Mouse (Mus musculus): ENCODE data around the gene Wbp11. TPM values are rescaled to one million over a fixed set of nuclear protein-coding genes. Genes with fewer than 3 reads are reported as not detected.

Wbp11 gene
- polyA plus RNA-seq, 1 experiment from 2014 or later = 93.5 TPM

DNA sequence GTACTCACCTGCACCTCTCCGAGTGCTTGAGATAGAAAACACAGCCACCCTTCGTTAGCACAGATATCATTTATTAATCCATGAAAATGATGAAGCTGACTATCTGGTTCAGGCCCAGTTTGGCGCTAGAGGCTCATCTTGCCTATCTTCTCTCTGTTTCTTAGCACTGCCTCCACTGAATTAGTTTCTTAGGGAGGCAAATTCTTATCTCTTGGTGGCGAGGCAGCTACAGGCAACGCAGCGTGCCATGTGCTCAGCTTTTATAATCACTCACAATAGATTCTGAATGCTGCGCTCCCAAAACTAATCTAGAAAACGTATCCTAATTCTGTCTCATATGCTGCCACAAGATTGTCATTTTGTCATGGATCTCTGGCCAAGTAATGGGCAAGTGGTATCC lies 20.4 kb upstream of the Wbp11 start:
- no peak overlapping the region for H3K27ac ChIP-seq (ENCODE audit: low read depth, low read length)
- H3K4me2 ChIP-seq = no peak overlapping the region
- H3K4me1 ChIP-seq (ENCODE audit: control insufficient read depth, insufficient read depth, low read length) = peaks cover 6% of the 10 kb centered on the region
- H3K4me3 ChIP-seq (ENCODE audit: low read depth, low read length) = no peak overlapping the region
- ATAC-seq (replicated peaks; ENCODE audit: insufficient number of reproducible peaks, low FRiP score, low TSS enrichment) = no peak
- H3K27me3 ChIP-seq (ENCODE audit: control insufficient read depth, insufficient read depth, low read length) = no peaks in the 10 kb centered on the region
- H3K9me3 ChIP-seq (replicated peaks; ENCODE audit: control insufficient read depth, low read length) = no peaks in the 10 kb centered on the region
- H3K9ac ChIP-seq (ENCODE audit: low read depth, low read length) = no peak overlapping the region
- WGBS (ENCODE audit: insufficient replicate concordance) = 76% methylated on average over 8 of the region's 8 CpGs
- H3K36me3 ChIP-seq (ENCODE audit: control insufficient read depth, insufficient read depth, low read length) = 0 out of 2 replicates have a peak, but pooled peaks cover 3% of the 10 kb centered on the region

- H3K9me3 ChIP-seq (replicated peaks; ENCODE audit: control insufficient read depth, low read length) = no peaks in the 10 kb centered on the region
- no peak overlapping the region for H3K9ac ChIP-seq (ENCODE audit: low read depth, low read length)
- no peak overlapping the region for H3K4me3 ChIP-seq (ENCODE audit: low read depth, low read length)
- peaks cover 5% of the 10 kb centered on the region for H3K4me1 ChIP-seq (ENCODE audit: control insufficient read depth, insufficient read depth, low read length)
- ATAC-seq (replicated peaks; ENCODE audit: insufficient number of reproducible peaks, low FRiP score, low TSS enrichment) = no peak
- H3K27me3 ChIP-seq (ENCODE audit: control insufficient read depth, insufficient read depth, low read length) = no peaks in the 10 kb centered on the region
- H3K27ac ChIP-seq (ENCODE audit: low read depth, low read length) = no peak overlapping the region
- WGBS (ENCODE audit: insufficient replicate concordance) = 21% methylated on average over 2 of the region's 2 CpGs
- no peak overlapping the region for H3K4me2 ChIP-seq
- H3K36me3 ChIP-seq (ENCODE audit: control insufficient read depth, insufficient read depth, low read length) = 0 out of 2 replicates have a peak, but pooled peaks cover 3% of the 10 kb centered on the region
These were observed 19.8 kb upstream of the Wbp11 start for GRCm38 (mm10) chr6:136847790-136848189.

DNA sequence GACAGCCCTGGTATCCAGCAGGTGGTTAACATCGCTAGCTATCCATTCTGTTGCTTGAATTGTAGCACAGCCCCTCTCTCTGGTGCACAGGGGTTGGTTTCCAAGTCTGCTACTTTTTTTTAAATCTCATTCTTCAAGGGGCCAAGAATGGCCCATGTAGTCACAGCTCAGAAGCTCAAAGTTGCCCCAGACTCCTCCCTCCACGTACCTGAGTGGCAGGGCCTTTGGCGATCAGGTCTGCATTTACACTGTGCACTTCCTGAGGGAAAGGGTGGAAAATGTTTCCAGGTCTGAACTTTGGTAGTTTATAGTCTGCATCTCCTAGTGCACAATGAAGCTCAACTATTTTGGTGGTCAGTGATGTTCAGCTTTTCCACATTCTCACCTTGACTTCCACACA lies 19.2 kb upstream of the Wbp11 start:
- no peak for ATAC-seq (replicated peaks; ENCODE audit: insufficient number of reproducible peaks, low FRiP score, low TSS enrichment)
- 85% methylated on average over 3 of the region's 3 CpGs for WGBS (ENCODE audit: insufficient replicate concordance)
- no peak overlapping the region for H3K9ac ChIP-seq (ENCODE audit: low read depth, low read length)
- H3K4me3 ChIP-seq (ENCODE audit: low read depth, low read length) = no peak overlapping the region
- no peaks in the 10 kb centered on the region for H3K4me1 ChIP-seq (ENCODE audit: control insufficient read depth, insufficient read depth, low read length)
- H3K9me3 ChIP-seq (replicated peaks; ENCODE audit: control insufficient read depth, low read length) = no peaks in the 10 kb centered on the region
- 0 out of 2 replicates have a peak, but pooled peaks cover 3% of the 10 kb centered on the region for H3K36me3 ChIP-seq (ENCODE audit: control insufficient read depth, insufficient read depth, low read length)
- H3K27ac ChIP-seq (ENCODE audit: low read depth, low read length) = no peak overlapping the region
- H3K4me2 ChIP-seq = no peak overlapping the region
- no peaks in the 10 kb centered on the region for H3K27me3 ChIP-seq (ENCODE audit: control insufficient read depth, insufficient read depth, low read length)

DNA sequence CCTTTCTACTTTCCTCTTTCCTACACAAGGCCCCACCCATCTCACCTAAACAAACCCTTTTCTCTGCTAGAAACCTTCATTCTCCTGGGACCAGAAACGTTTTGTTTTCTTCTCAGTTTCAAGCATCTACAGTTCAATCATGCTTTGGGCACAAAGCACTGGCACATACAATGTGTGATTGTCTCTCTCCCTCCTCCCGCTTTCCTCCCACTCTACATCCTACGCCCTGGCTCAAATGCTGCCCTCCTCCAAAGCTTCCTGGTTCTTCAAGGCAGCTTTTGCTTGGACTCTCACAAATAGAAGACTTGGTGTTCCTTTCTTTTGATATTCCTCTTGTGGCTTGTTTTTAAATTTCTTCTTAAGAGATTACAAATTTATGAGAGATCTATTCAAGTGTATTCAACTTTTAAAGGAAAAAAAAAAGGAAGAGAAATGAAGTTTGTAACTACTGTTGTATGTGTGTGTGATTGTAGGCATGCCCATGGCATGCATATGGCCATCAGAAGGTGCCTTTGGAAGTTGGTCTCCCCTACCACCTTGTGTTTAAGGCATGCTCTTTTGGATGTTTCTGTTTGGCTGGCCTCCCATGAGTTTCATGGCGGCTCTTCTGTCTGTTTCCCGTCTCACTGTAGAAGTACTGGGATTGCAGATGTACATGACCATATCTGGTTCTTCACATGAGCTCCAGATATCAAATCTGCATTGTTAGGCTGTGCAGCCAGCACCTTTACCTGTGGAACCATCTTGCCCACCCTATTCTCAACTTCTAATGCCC lies 17.9 kb upstream of the Wbp11 start:
- Histone ChIP-seq H3K4me3 (ENCODE audit: low read depth, low read length) (no peak overlapping the region), H3K4me1 (ENCODE audit: control insufficient read depth, insufficient read depth, low read length) (no peaks in the 10 kb centered on the region), H3K27me3 (ENCODE audit: control insufficient read depth, insufficient read depth, low read length) (no peaks in the 10 kb centered on the region), H3K9me3 (replicated peaks; ENCODE audit: control insufficient read depth, low read length) (no peaks in the 10 kb centered on the region), H3K4me2 (no peak overlapping the region), H3K9ac (ENCODE audit: low read depth, low read length) (no peak overlapping the region), H3K36me3 (ENCODE audit: control insufficient read depth, insufficient read depth, low read length) (0 out of 2 replicates have a peak, but pooled peaks cover 3% of the 10 kb centered on the region), H3K27ac (ENCODE audit: low read depth, low read length) (no peak overlapping the region)
- WGBS (ENCODE audit: insufficient replicate concordance) = 70% methylated on average over 5 of the region's 5 CpGs
- no peak for ATAC-seq (replicated peaks; ENCODE audit: insufficient number of reproducible peaks, low FRiP score, low TSS enrichment)

DNA sequence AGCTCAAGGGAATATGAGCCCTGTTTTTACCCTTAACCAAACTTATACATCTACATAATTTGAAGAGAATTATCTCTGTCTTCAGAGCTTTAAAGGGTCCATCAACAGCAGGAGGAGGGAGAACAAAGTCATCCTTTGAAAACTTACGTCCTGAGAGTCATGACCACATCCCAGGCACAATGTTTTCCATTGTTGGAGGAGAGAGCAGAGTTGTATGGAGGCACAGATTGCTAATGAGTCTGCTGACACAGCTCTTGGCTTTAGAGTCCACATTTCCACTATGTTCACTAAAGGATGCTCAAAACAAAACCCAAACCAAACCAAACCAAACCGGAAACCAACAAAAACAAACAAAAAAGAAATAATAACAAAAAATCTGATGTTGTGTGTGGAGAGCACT lies 16.9 kb upstream of the Wbp11 start:
- H3K4me1 ChIP-seq (ENCODE audit: control insufficient read depth, insufficient read depth, low read length) = no peaks in the 10 kb centered on the region
- no peak overlapping the region for H3K27ac ChIP-seq (ENCODE audit: low read depth, low read length)
- ATAC-seq (replicated peaks; ENCODE audit: insufficient number of reproducible peaks, low FRiP score, low TSS enrichment) = no peak
- no peak overlapping the region for H3K9ac ChIP-seq (ENCODE audit: low read depth, low read length)
- WGBS (ENCODE audit: insufficient replicate concordance) = 67% methylated on average over 2 of the region's 2 CpGs
- H3K4me3 ChIP-seq (ENCODE audit: low read depth, low read length) = no peak overlapping the region
- H3K4me2 ChIP-seq = no peak overlapping the region
- 0 out of 2 replicates have a peak, but pooled peaks cover 3% of the 10 kb centered on the region for H3K36me3 ChIP-seq (ENCODE audit: control insufficient read depth, insufficient read depth, low read length)
- H3K27me3 ChIP-seq (ENCODE audit: control insufficient read depth, insufficient read depth, low read length) = no peaks in the 10 kb centered on the region
- H3K9me3 ChIP-seq (replicated peaks; ENCODE audit: control insufficient read depth, low read length) = no peaks in the 10 kb centered on the region

DNA sequence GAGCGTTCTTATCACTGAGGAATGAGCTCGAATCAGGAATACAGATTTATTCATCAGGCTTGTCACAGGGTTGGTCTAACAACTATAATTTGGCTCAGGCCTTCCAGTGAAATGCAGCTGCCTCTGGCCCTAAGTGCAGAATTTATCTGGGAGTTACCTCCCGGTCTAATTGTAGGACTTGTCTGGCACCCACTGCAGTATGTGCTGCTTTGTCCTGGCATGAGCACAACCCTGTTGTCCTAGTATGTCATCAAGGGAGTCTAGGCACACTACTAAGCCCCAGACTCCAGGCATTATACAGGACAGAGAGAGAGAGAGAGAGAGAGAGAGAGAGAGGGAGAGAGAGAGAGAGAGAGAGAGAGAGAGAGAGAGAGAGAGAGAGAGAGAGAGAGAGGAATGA lies 9.3 kb upstream of the Wbp11 start:
- no peak for ATAC-seq (replicated peaks; ENCODE audit: insufficient number of reproducible peaks, low FRiP score, low TSS enrichment)
- H3K4me3 ChIP-seq (ENCODE audit: low read depth, low read length) = no peak overlapping the region
- H3K4me2 ChIP-seq = no peak overlapping the region
- no peak overlapping the region for H3K27ac ChIP-seq (ENCODE audit: low read depth, low read length)
- WGBS (ENCODE audit: insufficient replicate concordance) = 68% methylated on average over 3 of the region's 3 CpGs
- H3K4me1 ChIP-seq (ENCODE audit: control insufficient read depth, insufficient read depth, low read length) = no peaks in the 10 kb centered on the region
- no peaks in the 10 kb centered on the region for H3K36me3 ChIP-seq (ENCODE audit: control insufficient read depth, insufficient read depth, low read length)
- H3K9me3 ChIP-seq (replicated peaks; ENCODE audit: control insufficient read depth, low read length) = no peaks in the 10 kb centered on the region
- H3K27me3 ChIP-seq (ENCODE audit: control insufficient read depth, insufficient read depth, low read length) = no peaks in the 10 kb centered on the region
- no peak overlapping the region for H3K9ac ChIP-seq (ENCODE audit: low read depth, low read length)

DNA sequence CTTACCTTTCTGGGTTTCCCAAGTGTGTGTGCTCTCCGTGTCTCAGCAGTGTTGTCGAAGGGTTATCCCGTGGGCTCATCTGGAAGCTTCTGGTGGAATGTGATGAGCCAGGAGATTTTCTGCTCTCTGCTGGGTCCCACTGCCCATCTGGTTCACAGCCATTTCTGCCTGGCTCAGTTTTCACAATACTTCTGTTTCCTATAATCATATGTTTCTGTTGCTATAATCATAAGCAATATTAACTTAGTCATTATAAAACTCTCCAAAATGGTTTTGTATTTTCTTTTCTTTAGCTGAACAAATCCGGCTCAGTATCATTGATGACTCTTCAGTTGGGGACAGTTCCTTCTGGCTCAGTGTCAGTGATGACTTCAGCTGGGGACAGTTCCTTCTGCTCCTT lies 7.3 kb upstream of the Wbp11 start, which contains the start of gene Smco3:
TSS of gene Smco3 (minus strand) at position 101 of the 400 bp plus-strand sequence.
- H3K4me2 ChIP-seq = no peak within 1 kb of the TSS
- H3K4me1 ChIP-seq (ENCODE audit: control insufficient read depth, insufficient read depth, low read length) = no peaks in the 10 kb centered on the region
- no peak for ATAC-seq (replicated peaks; ENCODE audit: insufficient number of reproducible peaks, low FRiP score, low TSS enrichment)
- no peak within 1 kb of the TSS for H3K4me3 ChIP-seq (ENCODE audit: low read depth, low read length)
- H3K36me3 ChIP-seq (ENCODE audit: control insufficient read depth, insufficient read depth, low read length) = no peaks in the 10 kb centered on the region
- no peak within 1 kb of the TSS for H3K9ac ChIP-seq (ENCODE audit: low read depth, low read length)
- no peak within 1 kb of the TSS for H3K27ac ChIP-seq (ENCODE audit: low read depth, low read length)
- WGBS (ENCODE audit: insufficient replicate concordance) = 41% methylated on average over 4 of the region's 4 CpGs
- H3K9me3 ChIP-seq (replicated peaks; ENCODE audit: control insufficient read depth, low read length) = no peaks in the 10 kb centered on the region
- no peaks in the 10 kb centered on the region for H3K27me3 ChIP-seq (ENCODE audit: control insufficient read depth, insufficient read depth, low read length)

DNA sequence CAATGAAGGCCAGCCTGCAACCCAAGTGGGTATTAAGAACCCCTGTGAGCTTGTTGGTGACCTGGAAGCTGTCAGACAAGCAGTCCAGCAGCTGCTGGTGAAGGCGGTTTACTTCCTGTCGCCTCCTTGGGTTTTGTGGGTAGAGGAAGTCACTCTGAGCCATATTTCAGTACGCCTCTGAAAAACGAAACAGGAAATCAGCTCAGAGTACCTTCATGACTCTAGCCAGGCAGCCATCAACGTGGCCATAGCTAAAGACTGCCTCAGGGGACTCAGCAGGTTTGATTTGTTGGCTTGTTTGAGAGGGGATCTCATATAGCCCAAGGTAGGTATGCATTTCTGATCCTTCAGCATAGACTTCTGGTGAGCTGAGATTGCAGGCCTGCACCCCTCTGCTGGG lies 3.7 kb upstream of the Wbp11 start:
- WGBS (ENCODE audit: insufficient replicate concordance) = 56% methylated on average over 5 of the region's 5 CpGs

DNA sequence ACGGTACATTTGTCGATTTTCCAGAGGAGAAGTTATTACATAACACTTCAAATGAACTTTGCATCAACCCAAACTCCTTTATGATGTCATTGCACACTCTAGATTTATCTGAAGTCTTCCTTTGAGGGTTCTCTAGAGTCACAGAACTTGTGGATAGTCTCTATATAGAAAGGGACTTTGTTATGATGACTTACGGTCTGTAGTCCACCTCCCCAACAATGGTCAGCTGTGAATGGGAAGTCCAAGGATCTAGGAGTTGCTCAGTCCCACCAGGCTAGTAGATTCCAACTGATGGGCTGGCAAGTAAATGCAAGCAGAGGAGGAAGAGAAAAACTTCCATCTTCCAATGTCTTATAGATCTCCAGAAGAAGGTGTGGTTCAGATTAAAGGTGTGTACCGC lies 648 bp upstream of the Wbp11 start:
- 33% methylated on average over 4 of the region's 4 CpGs for WGBS (ENCODE audit: insufficient replicate concordance)
- Histone ChIP-seq H3K9ac (ENCODE audit: low read depth, low read length) (peak overlapping the region; percentile 79), H3K27me3 (ENCODE audit: control insufficient read depth, insufficient read depth, low read length) (no peaks in the 10 kb centered on the region), H3K9me3 (replicated peaks; ENCODE audit: control insufficient read depth, low read length) (no peaks in the 10 kb centered on the region), H3K27ac (ENCODE audit: low read depth, low read length) (peak overlapping the region; percentile 69), H3K4me2 (peak overlapping the region; percentile 65), H3K4me3 (ENCODE audit: low read depth, low read length) (peak overlapping the region; percentile 100), H3K36me3 (ENCODE audit: control insufficient read depth, insufficient read depth, low read length) (peaks cover 11% of the 10 kb centered on the region), H3K4me1 (ENCODE audit: control insufficient read depth, insufficient read depth, low read length) (peaks cover 6% of the 10 kb centered on the region)
- ATAC-seq (replicated peaks; ENCODE audit: insufficient number of reproducible peaks, low FRiP score, low TSS enrichment) = no peak

More for the DNA sequence above, 3.7 kb upstream of the Wbp11 start:
- H3K27me3 ChIP-seq (ENCODE audit: control insufficient read depth, insufficient read depth, low read length) = no peaks in the 10 kb centered on the region
- H3K36me3 ChIP-seq (ENCODE audit: control insufficient read depth, insufficient read depth, low read length) = no peaks in the 10 kb centered on the region
- H3K9ac ChIP-seq (ENCODE audit: low read depth, low read length) = no peak overlapping the region
- no peak overlapping the region for H3K4me2 ChIP-seq
- H3K27ac ChIP-seq (ENCODE audit: low read depth, low read length) = no peak overlapping the region
- no peak for ATAC-seq (replicated peaks; ENCODE audit: insufficient number of reproducible peaks, low FRiP score, low TSS enrichment)
- H3K9me3 ChIP-seq (replicated peaks; ENCODE audit: control insufficient read depth, low read length) = no peaks in the 10 kb centered on the region
- H3K4me3 ChIP-seq (ENCODE audit: low read depth, low read length) = no peak overlapping the region
- H3K4me1 ChIP-seq (ENCODE audit: control insufficient read depth, insufficient read depth, low read length) = peaks cover 3% of the 10 kb centered on the region; the same call in 1 of the 2 replicates
